Mouse (Mus musculus) heart, embryonic 15.5 days (tissue): ENCODE measurements around the gene Shf. TPM values are rescaled to one million over a fixed set of nuclear protein-coding genes. Genes with fewer than 3 reads are reported as not detected.

Experiments used
- ATAC-seq: fragments of 200-750 bp; cut with Nextera tagmentation; replicated peaks from 2 replicates; pipeline ENCODE4 v1.8.0; 2017; ENCODE audit warnings: low read depth, moderate TSS enrichment; ENCODE audit not compliant: insufficient number of reproducible peaks, insufficient read depth, low FRiP score
- H3K27ac ChIP-seq: fragments of 300-500 bp; sonication (generic); 2 replicates; pipeline ENCODE4 v1.5.1; 2015; ENCODE audit warnings: mild to moderate bottlenecking, inconsistent platforms
- H3K27me3 ChIP-seq: fragments of 300-500 bp; sonication (generic); 2 replicates; pipeline ENCODE4 v1.6.1; 2015; ENCODE audit warnings: inconsistent platforms
- H3K36me3 ChIP-seq: fragments of 300-500 bp; sonication (generic); 2 replicates; pipeline ENCODE4 v1.6.1; 2015; ENCODE audit warnings: mild to moderate bottlenecking, inconsistent platforms
- H3K4me1 ChIP-seq: fragments of 300-500 bp; sonication (generic); replicated peaks from 2 replicates; pipeline ENCODE4 v1.6.1; 2015; ENCODE audit warnings: inconsistent platforms
- H3K4me2 ChIP-seq: fragments of 300-500 bp; sonication (generic); 2 replicates; pipeline ENCODE4 v1.6.1; 2015; ENCODE audit warnings: inconsistent platforms, mild to moderate bottlenecking, moderate library complexity
- H3K4me3 ChIP-seq: fragments of 300-500 bp; sonication (generic); 2 replicates; pipeline ENCODE4 v1.5.1; 2015; ENCODE audit warnings: mild to moderate bottlenecking, inconsistent platforms
- H3K9ac ChIP-seq: fragments of 300-500 bp; sonication (generic); 2 replicates; pipeline ENCODE4 v1.6.1; 2015; ENCODE audit warnings: mild to moderate bottlenecking, inconsistent platforms
- H3K9me3 ChIP-seq: fragments of 300-500 bp; sonication (generic); replicated peaks from 2 replicates; pipeline ENCODE4 v1.6.1; 2016; ENCODE audit warnings: inconsistent platforms
- WGBS: fragments of 180-500 bp; shearing (Covaris S2); methylation state at CpG from one replicate; pipeline ENCODE4 v1.1.7; 2015; ENCODE audit warnings: mixed read lengths; 5-methylcytosine and 5-hydroxymethylcytosine counted together
- polyA plus RNA-seq: library from polyadenylated mRNA; unstranded; fragments of >200 nt; fragmentation: Nextera tagmentation; extraction: Ambion mirVana; gene quantifications from 2 replicates; pipeline ENCODE4 v1.2.1, GENCODE M21; 2015

The Shf gene
- polyA plus RNA-seq, 1 experiment from 2014 or later = 2.0 TPM

GRCm38 (mm10) chr2:122367701-122368080 is 1.3 kb downstream of the Shf start:
- WGBS = 29% methylated on average over 4 of the region's 4 CpGs
- Histone ChIP-seq H3K9ac (peak overlapping the region; percentile 90), H3K36me3 (no peaks in the 10 kb centered on the region), H3K4me3 (peak overlapping the region; percentile 91), H3K4me2 (peak overlapping the region; percentile 97), H3K27ac (no peak overlapping the region), H3K27me3 (peaks cover 9% of the 10 kb centered on the region; the same call in 1 of the 2 replicates), H3K4me1 (peaks cover 25% of the 10 kb centered on the region), H3K9me3 (no peaks in the 10 kb centered on the region)
- no peak for ATAC-seq

- Histone ChIP-seq H3K9ac (no peak overlapping the region), H3K4me2 (peak overlapping the region; percentile 97), H3K9me3 (no peaks in the 10 kb centered on the region), H3K27me3 (peaks cover 9% of the 10 kb centered on the region; the same call in 1 of the 2 replicates), H3K4me3 (peak overlapping the region; percentile 91), H3K27ac (no peak overlapping the region), H3K4me1 (peaks cover 25% of the 10 kb centered on the region), H3K36me3 (no peaks in the 10 kb centered on the region)
- 59% methylated on average over 4 of the region's 4 CpGs for WGBS
- ATAC-seq = no peak
These were observed 1.8 kb downstream of the Shf start for GRCm38 (mm10) chr2:122367181-122367580.

- no peak overlapping the region for H3K9ac ChIP-seq
- peak overlapping the region; percentile 97; the same call in 1 of the 2 replicates for H3K4me2 ChIP-seq
- peak overlapping the region; percentile 91; the same call in 1 of the 2 replicates for H3K4me3 ChIP-seq
- no peaks in the 10 kb centered on the region for H3K9me3 ChIP-seq
- WGBS = 45% methylated on average over 5 of the region's 5 CpGs
- no peak for ATAC-seq
- peaks cover 9% of the 10 kb centered on the region; the same call in 1 of the 2 replicates for H3K27me3 ChIP-seq
- H3K36me3 ChIP-seq = no peaks in the 10 kb centered on the region
- peaks cover 25% of the 10 kb centered on the region for H3K4me1 ChIP-seq
- H3K27ac ChIP-seq = no peak overlapping the region
These were observed 2.3 kb downstream of the Shf start for GRCm38 (mm10) chr2:122366706-122367105.

DNA sequence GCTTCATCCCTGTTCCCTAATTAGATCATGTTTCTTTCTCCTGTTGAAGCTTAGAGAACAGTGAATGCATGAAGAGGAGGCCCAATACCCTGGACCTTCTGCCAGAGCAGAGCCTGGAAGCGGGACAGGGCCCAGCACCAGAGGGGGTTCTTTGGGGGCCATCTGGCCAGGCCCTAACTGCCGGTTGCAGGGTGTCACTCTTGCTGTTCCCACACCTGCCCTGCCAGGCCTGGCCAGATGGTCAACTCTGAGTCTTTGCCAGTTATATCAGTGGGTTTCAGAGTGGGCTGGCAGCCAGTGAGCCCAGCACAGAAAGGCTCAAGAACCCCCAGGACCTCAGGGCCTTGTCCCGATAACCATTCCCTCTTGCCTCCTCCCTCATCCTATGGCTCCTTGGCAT is 2.9 kb downstream of the Shf start:
- WGBS = 75% methylated on average over 3 of the region's 3 CpGs
- no peak for ATAC-seq
- H3K4me2 ChIP-seq = no peak overlapping the region
- H3K36me3 ChIP-seq = no peaks in the 10 kb centered on the region
- H3K27me3 ChIP-seq = peaks cover 8% of the 10 kb centered on the region; the same call in 1 of the 2 replicates
- H3K4me3 ChIP-seq = no peak overlapping the region
- H3K9me3 ChIP-seq = no peaks in the 10 kb centered on the region
- H3K9ac ChIP-seq = no peak overlapping the region
- H3K4me1 ChIP-seq = peaks cover 25% of the 10 kb centered on the region
- H3K27ac ChIP-seq = no peak overlapping the region

DNA sequence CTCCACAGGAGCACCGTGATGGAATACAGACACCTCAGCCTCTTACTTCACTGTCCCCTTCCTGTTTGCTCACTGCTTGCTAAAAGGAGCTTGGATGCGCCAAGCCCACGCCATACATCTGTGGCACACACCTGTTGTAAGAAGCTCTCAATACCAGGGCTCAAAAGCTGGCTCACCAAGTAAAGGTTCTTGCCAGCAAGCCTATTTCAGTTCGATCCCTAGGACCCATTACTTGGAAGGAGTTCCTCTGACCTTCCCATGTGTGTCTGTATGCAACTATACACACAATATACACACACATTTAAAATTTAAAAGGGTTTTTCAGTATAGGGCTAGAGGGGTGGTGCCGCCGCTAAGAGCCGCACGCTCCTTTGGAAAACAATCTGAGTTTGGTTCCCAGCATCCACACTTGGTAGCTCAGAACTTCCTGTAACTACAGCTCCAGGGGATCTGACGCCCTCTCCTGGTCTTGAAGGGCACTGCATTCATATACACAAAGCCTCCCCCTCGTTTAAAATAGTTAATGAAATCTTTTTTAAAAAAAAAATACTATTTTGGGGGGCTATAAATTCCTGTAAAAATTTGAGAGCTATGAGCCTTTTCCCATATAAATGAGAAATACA is 3.6 kb downstream of the Shf start:
- no peaks in the 10 kb centered on the region for H3K9me3 ChIP-seq
- peaks cover 25% of the 10 kb centered on the region for H3K4me1 ChIP-seq
- no peak overlapping the region for H3K4me2 ChIP-seq
- H3K27ac ChIP-seq = no peak overlapping the region
- H3K9ac ChIP-seq = no peak overlapping the region
- peaks cover 3% of the 10 kb centered on the region; the same call in 1 of the 2 replicates for H3K27me3 ChIP-seq
- H3K4me3 ChIP-seq = no peak overlapping the region
- 83% methylated on average over 10 of the region's 10 CpGs for WGBS
- H3K36me3 ChIP-seq = no peaks in the 10 kb centered on the region
- no peak for ATAC-seq

- Histone ChIP-seq H3K36me3 (no peaks in the 10 kb centered on the region), H3K9me3 (no peaks in the 10 kb centered on the region), H3K4me3 (no peak overlapping the region), H3K4me1 (peaks cover 22% of the 10 kb centered on the region), H3K27ac (no peak overlapping the region), H3K27me3 (no peaks in the 10 kb centered on the region), H3K4me2 (no peak overlapping the region), H3K9ac (no peak overlapping the region)
- WGBS = 87% methylated on average over 3 of the region's 3 CpGs
- ATAC-seq = no peak
These were observed 4.5 kb downstream of the Shf start for GRCm38 (mm10) chr2:122364352-122364944.

DNA sequence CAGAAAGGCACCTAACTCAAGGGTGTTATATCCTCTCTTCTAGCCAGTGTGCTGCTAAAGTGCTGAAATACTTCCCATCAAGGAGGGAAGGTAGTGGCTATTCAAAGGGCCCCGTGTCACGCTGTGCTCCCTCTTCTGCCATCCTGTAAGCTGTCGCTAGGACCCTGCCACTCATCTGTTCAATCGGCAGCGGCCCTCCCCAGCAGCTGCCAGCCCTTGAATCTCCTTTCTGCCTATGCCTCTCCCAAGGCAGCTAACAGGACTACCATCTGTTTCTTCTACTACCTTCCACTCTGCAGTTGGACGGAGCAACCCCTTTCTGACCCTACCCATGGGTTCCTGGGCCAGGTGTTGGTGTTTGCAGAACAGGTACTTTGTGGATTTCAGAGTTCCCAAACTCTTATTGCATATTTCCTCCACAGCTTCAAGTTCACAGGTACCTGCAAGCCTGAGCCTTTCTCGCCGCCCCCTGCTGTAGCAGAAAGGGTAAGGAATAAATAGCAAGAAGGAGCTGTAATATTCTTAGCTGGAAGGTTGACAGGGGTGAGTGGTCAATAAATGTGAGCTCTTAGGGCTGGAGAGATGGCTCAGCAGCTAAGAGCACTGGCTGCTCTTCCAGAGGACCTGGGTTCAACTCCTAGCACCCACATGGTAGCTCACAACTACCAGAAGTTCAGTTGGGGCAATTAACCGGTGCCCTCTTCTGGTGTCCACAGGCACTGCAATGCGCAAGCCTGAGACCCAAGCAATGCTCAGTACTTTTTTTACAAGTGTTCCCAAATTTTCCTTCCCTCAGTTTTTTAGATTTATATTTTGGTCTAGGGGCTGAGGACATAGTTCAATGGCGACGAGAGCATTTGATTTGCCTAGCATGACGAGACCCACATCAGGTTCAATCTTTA is 6.1 kb downstream of the Shf start:
- ATAC-seq = no peak
- 83% methylated on average over 13 of the region's 13 CpGs for WGBS

DNA sequence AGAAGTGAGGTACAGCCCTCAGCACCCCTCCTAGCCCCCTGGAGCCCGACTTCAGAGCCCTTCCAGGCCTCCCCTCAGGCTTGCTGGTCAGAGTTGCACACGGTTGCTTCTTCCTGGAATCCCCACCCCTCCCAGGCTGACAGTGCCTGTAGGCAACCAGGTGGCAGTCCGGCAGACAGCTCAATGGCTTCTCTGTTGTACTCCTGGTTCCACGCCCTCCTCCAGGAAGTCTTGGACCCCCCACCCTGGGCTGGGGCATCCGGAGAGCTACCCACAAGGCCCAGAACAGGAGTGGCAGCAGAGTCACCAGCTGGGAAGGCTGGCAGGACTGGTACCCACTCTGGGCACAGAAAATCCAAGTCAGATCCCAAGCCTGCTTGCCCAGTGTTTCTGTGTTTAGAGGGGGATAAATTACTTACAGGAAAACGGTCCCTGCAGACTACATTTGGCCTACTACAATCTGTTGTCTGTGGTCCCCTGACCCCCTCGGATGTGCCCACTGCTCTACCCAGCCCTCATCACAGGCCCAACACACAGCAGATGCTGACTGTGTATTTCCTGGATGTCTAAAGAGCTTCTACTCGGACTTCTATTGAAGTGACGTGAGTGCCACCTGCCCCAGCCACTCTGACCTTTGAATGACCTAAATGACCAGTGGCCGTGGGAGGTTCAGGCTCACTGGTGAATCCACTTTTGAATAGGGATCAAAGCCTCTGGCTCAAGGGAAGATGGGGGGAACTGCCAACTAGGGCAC is 6.9 kb downstream of the Shf start:
- 53% methylated on average over 10 of the region's 10 CpGs for WGBS
- H3K4me2 ChIP-seq = no peak overlapping the region
- ATAC-seq = no peak
- H3K36me3 ChIP-seq = no peaks in the 10 kb centered on the region
- no peak overlapping the region for H3K9ac ChIP-seq
- H3K4me3 ChIP-seq = no peak overlapping the region
- no peaks in the 10 kb centered on the region for H3K9me3 ChIP-seq
- no peak overlapping the region for H3K27ac ChIP-seq
- peaks cover 7% of the 10 kb centered on the region for H3K4me1 ChIP-seq
- no peaks in the 10 kb centered on the region for H3K27me3 ChIP-seq

More for the DNA sequence above, 6.1 kb downstream of the Shf start:
- no peak overlapping the region for H3K27ac ChIP-seq
- H3K9ac ChIP-seq = no peak overlapping the region
- H3K4me1 ChIP-seq = peaks cover 15% of the 10 kb centered on the region
- H3K4me2 ChIP-seq = no peak overlapping the region
- H3K36me3 ChIP-seq = no peaks in the 10 kb centered on the region
- H3K9me3 ChIP-seq = no peaks in the 10 kb centered on the region
- no peak overlapping the region for H3K4me3 ChIP-seq
- no peaks in the 10 kb centered on the region for H3K27me3 ChIP-seq

DNA sequence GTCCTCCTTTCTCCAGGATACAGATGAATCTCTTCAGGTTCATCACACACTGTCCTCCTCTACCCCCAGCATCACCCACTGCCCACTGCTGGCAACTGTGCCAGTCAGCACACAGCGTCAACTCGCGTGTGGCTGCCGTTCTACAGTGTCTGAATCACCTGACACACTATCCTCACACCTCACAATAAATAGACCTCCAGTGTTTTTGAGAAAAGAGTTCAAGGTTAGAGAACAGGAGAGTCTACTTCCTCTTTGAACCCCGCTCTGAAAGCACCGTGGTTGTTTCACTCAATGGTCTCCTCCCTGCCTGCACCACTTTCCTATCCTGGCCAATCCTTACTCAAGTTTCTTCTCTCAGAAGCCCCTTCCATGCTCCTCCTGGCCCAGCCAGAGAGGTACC is 7.8 kb downstream of the Shf start:
- Histone ChIP-seq H3K36me3 (no peaks in the 10 kb centered on the region), H3K4me1 (no peaks in the 10 kb centered on the region), H3K27ac (no peak overlapping the region), H3K4me3 (no peak overlapping the region), H3K9me3 (no peaks in the 10 kb centered on the region), H3K4me2 (no peak overlapping the region), H3K27me3 (no peaks in the 10 kb centered on the region), H3K9ac (no peak overlapping the region)
- ATAC-seq = no peak
- 83% methylated on average over 6 of the region's 6 CpGs for WGBS

DNA sequence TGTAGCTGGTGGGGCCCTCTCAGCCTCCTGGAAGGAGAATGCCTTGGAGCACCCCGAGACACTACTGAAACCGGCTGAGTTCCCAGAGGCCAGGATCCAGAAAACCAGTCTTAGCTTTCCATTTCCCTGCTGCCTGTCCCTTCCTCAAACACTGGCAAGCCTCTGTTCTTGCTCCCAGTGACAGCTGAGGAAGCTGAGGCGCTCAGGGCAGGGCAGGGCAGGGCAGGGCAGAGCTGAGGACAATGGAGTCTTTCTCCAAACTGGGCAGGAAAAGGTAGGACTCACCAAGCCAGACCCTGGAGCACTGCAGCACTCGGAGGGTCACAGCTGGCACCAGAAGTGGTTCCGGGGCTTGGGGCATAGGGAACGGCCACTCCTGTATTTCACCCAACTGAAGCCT is 8.7 kb downstream of the Shf start:
- H3K36me3 ChIP-seq = no peaks in the 10 kb centered on the region
- H3K27me3 ChIP-seq = no peaks in the 10 kb centered on the region
- H3K4me1 ChIP-seq = no peaks in the 10 kb centered on the region
- no peak overlapping the region for H3K4me2 ChIP-seq
- H3K27ac ChIP-seq = no peak overlapping the region
- ATAC-seq = no peak
- H3K9me3 ChIP-seq = no peaks in the 10 kb centered on the region
- WGBS = 85% methylated on average over 6 of the region's 6 CpGs
- no peak overlapping the region for H3K4me3 ChIP-seq
- H3K9ac ChIP-seq = no peak overlapping the region

DNA sequence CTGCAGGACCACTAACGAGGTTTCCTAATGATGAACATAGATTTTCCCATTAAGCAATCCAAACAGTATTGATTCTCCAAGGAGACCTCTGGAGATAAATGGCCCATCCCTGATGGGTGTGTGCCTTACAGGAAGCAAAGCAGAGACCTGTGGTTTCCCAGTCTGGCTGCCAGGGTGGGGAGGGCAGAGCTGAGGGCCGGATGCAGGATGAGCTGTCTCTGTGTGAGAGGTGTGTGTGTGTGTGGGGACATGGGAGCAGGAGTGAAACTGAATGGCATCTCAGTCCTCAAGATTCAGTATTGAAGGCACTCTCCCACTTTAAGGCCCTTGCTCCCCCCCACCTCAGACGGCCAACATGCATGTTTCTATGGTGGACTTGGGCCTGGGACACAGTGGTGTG is 12.8 kb downstream of the Shf start:
- H3K9me3 ChIP-seq = no peaks in the 10 kb centered on the region
- no peaks in the 10 kb centered on the region for H3K27me3 ChIP-seq
- no peak for ATAC-seq
- H3K4me3 ChIP-seq = no peak overlapping the region
- 77% methylated on average over 3 of the region's 3 CpGs for WGBS
- H3K4me1 ChIP-seq = peaks cover 25% of the 10 kb centered on the region
- H3K9ac ChIP-seq = no peak overlapping the region
- no peak overlapping the region for H3K4me2 ChIP-seq
- H3K36me3 ChIP-seq = no peaks in the 10 kb centered on the region
- H3K27ac ChIP-seq = no peak overlapping the region
